Mouse (Mus musculus) spleen, postnatal 10 days (tissue): Measurements from ENCODE around the gene Nxnl1.

ENCODE experiments used
- DNase-seq, 2 experiments: peaks; one replicate each; pipeline ENCODE4 v3.0.0; 2021 to 2022; ENCODE audit warnings: low spot score in 2 of 2

The Nxnl1 gene

GRCm38 (mm10) chr8:71566501-71566900 lies at the start of gene Nxnl1:
Gene Nxnl1 (minus strand): TSS chr8:71566601.
- no peak for DNase-seq

- DNase-seq: no peak
Observed at GRCm38 (mm10) chr8:71613418-71613817, 47.0 kb upstream of the Nxnl1 start.

DNA sequence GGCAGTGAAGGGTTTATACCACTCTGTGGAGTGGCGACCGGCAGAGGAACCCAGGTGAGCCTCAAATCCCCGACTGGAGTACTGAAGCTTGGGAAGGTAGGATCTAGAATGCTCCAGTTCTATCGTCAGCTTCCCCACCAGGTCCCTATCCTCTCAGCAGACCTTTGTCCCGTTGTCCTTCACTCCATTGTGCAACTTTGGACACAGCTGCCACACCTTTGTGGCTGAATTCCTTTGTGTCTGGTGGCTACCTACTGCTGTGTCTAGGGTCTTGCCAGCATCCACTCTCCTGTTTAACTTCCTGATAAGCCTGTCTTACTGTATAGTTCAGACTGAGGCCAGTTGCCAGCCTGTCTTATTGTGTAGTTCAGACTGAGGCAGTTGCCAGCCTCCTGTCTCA lies 45.7 kb upstream of the Nxnl1 start:
- no peak for DNase-seq

DNA sequence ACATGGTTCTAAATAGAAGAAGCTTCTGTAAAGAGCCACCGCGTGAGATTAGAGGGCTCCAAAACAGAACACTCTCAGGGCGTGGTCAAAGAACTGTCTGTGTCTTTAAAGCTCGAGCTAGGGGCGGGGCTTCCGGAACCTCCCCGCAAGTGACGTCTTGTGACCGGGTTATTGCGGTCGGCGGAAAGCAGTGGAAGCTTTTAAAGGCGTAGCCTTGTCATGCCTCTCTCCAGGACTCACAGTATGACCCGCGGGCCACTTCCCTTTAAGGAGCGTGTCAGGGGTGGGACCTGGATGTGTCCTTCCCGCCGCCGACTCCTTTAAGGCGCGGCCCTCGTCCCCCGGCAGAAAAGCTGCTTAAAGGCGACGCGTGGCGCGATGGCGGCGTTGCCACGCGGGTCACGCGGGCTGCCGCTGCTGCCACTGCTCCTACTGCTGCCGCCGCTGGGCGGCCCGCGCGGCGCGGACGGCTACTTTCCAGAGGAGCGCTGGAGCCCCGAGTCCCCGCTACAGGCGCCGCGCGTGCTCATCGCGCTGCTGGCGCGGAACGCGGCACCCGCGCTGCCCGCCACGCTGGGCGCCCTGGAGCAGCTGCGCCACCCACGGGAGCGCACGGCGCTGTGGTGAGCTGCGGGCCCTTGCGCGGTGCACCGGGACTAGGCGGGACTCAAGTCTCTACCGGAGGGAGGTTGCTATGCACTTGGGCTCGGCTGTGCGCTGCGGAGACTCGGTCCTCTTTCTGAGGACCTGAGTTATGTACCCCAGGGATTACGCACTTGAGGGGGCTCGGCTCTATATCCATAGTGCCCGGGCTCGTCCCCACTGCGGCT lies 44.6 kb upstream of the Nxnl1 start, which contains the start of gene Colgalt1:
Gene Colgalt1, plus strand, starts transcription at position 177 of the 830 bp plus-strand sequence.
- DNase-seq: peak; percentile 87 to 97

DNA sequence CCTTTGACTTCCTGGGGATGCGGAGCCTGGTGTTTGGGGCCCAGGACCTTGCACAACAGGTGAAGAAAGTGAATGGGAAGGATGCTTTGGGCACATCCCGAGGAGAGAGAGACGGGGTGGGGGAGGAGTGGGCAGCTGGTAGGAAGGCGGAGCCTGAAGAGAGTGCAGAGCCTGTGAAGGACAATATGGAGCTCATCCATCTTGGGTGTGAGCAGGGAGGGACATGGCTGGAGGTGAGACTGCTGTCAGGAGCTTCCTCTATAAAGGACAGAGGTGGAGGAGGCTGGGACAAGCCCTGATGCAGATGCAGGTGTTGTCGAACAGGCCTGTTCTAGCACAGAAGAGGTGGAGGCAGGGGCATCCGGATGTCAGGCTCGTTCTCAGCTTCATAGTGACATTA lies 37.6 kb upstream of the Nxnl1 start:
- DNase-seq: no peak

GRCm38 (mm10) chr8:71602666-71603334 lies 36.4 kb upstream of the Nxnl1 start:
- DNase-seq: no peak

DNA sequence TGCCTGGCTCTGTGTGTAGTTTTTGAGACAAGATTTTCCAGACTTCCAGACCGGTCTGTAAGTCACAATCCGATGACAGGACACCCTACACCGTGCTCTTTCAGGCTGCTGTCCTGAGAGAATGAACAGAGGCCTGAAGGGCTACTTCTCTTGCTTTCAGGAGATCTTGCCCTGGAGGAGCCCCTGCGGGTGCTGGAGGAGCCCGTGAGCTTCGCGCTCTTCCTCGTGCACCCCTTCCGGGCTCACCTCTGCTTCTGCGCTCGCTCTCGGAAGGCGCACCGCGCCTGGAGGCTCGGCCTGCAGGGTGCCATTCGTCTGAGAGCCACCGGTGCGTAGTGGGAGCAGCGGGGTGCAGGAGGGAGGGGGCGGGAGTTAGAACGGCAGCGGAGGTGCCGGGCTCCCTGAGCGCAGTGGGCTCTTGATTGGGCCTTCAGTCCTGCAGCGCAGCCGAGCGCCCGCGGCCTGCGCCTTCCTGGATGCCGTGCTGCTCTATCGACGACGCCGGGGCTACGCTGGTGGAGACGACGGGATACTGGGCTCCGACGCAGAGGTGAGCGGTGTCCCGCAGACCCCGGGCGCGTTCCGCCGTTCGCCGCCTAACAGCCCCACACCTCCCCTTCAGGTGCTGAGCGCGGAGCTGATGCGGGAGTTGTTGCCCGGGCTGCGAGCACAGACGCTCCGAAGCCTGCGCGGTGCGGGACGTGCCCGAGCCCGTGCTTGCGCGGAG lies 35.7 kb upstream of the Nxnl1 start:
- DNase-seq: peak in 1 of 2 experiments; percentile 47

- no peak for DNase-seq
Observed at GRCm38 (mm10) chr8:71598841-71599240, 32.4 kb upstream of the Nxnl1 start.

GRCm38 (mm10) chr8:71598375-71598774 lies 32.0 kb upstream of the Nxnl1 start:
- DNase-seq: no peak

DNA sequence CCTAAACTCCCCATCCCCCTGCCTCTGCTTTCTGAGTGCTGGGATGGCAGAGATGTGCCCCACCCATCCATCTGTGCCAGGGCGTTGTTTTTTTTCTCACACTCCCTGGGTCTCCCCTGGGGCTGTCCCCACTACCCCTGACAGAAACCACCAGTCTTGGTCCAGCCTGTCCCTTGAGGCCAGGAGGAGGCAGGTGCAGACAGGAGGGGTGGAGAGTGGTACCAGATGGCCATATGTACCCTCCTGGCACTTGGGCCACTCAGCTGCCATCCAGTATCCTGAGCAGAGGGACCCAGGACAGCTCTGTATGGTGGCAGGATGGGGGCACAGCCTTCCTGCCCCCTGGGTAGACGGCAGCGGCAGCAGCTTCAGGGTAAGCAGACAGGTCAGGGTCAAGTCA lies 31.1 kb upstream of the Nxnl1 start, which contains the start of gene Fam129c:
Gene Fam129c, plus strand, starts transcription at position 198 of the 400 bp plus-strand sequence.
- DNase-seq: peak; percentile 29 to 58

GRCm38 (mm10) chr8:71596798-71597197 lies 30.4 kb upstream of the Nxnl1 start:
- peak in 1 of 2 experiments; percentile 68 for DNase-seq

DNA sequence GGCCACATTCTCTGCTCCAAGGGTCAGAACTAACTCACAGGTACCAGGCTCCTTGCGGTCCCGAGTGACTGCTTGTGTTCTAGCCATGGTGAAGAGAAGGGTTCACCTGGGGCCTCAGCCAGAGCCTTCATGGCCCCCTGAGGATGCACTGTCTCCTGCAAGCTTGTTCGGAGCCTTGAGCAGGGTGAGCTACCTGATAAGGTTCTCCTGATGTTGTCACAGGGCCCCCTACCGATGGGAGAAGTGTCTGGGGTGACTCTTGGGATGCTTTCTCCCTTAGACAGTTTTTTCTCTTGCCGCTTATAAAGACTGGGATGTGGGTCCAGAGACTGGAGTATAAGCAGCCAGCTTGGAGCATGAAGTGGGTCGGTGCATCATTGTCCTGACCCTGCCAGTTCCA lies 30.0 kb upstream of the Nxnl1 start:
- DNase-seq: no peak

GRCm38 (mm10) chr8:71595862-71596261 lies 29.5 kb upstream of the Nxnl1 start:
- DNase-seq: peak; percentile 90 to 94

GRCm38 (mm10) chr8:71594324-71594722 lies 27.9 kb upstream of the Nxnl1 start:
- no peak for DNase-seq

- no peak for DNase-seq
Observed at GRCm38 (mm10) chr8:71593556-71594323, 27.3 kb upstream of the Nxnl1 start.

GRCm38 (mm10) chr8:71592374-71593170 lies 26.2 kb upstream of the Nxnl1 start:
- DNase-seq: peak in 1 of 2 experiments; percentile 76

DNA sequence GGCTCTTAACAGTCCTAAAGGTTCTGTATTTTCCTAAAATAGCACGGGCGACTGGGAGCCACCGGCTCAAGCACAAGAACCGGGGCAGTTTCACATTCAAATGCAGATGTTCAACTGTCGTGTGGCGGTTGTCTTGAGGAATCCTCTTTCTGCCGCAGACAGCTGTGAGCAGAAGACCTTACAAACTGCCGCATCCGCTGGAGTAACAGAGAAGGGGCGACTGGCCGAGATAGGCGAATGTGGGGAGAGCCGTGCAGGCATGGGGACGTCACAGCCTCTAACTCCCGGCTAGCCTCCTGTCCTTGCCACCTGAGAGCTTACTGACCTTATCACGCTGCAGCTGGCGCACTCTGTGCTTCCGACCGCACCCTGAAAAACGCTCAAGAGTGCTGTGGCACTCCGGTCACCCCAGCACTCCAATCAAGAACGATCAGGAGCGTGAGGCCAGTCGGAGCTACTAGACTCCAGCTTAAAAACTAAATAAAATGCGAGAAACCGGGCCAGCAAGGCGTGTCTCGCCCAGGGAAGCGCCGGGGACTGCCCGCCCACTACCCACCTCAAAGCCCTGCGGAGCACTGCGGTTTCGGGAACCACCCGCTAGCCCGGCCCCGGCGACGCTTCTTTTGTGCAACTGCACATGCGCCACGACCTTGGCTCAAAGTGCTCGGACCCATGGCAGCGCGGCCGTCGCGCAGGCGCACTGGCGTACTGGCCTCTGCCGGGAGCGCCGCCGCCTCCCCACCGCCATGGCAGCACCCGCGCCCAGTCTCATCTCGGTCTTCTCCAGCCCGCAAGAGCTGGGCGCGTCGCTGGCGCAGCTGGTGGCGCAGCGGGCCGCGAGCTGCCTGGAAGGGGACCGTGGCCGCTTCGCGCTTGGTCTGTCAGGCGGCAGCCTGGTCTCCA lies 25.3 kb upstream of the Nxnl1 start, which contains the start of gene Pgls:
Gene Pgls, plus strand, starts transcription at position 706 of the 903 bp plus-strand sequence.
- DNase-seq: peak; percentile 85 to 92

DNA sequence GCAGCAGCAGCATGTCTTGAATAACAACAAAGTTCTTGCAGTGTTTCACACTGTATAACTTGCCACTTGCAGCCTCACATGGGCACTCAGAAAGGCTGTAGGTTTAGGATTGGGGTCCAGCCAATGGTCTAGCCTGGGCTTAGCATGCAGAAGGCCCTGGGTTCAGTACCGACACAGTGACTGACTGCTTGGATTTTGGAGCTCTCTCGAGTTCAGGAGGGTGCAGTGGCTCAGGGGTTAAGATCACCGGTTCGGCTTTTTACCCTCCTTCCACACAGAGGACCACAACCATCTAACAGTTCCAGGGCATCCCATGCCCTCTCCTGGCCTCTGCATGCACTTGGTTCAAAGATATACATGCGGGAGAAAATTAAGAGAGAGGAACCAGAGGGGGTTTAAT lies 24.6 kb upstream of the Nxnl1 start:
- no peak for DNase-seq

GRCm38 (mm10) chr8:71588762-71589161 lies 22.4 kb upstream of the Nxnl1 start:
- DNase-seq: no peak
